Mouse (Mus musculus): ENCODE data around the gene Adad2.

The Adad2 gene

DNA sequence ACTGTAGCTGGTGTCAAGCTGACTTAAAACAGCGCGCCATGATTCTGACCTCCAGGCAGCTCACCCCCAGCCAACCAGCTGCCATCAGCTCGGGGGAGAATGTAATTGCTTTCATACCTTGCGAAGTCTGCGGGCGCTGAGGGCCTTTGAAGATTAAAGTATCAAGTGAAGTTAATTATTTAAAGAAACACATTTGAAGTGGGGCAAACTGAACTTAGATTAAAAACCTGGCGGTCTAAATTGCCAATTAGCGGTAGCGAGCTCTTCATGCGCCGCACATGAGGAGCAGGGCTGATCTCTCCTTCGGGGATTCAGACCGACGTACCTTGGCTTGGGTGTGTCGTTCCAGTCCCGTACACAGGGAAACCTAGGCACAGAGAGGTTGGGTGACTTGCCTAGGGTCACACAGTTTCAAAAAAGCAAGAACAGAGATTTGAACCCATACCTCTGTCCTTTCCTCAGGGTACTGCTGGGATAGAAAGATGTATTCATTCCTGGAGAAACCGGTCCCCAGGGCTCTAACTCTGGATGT is 31.9 kb downstream of the Adad2 start:
- no peak for DNase-seq

GRCm38 (mm10) chr8:119644981-119645597 is 32.5 kb downstream of the Adad2 start:
- DNase-seq, result no peak

DNA sequence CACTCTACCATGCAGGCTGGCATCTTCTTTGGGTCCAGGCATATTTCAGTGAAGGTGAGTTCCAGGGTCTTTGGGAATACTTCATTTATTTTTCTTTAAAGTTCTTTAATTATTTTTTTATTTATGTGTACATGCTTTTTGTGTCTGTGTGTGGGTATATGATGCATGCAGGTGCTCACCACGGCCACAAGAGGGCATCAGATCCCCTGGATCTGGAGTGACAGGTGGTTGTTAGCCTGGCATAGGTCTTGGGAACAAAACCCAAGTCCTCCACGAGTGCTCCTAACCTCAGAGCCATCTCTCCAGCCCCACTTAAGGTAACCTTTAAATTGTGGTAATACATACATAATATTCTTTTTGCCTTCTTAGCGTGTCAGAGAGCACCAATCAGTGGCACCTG is 33.6 kb downstream of the Adad2 start:
- DNase-seq, result no peak

- DNase-seq, result no peak
Measured at GRCm38 (mm10) chr8:119646846-119647245, 34.3 kb downstream of the Adad2 start.

GRCm38 (mm10) chr8:119651324-119651723 is 38.8 kb downstream of the Adad2 start:
- no peak for DNase-seq

GRCm38 (mm10) chr8:119656709-119657464 is 44.3 kb downstream of the Adad2 start:
- DNase-seq, result peak; percentile 87

- peak; percentile 85 for DNase-seq
Measured at GRCm38 (mm10) chr8:119661081-119661480, 48.5 kb downstream of the Adad2 start.

GRCm38 (mm10) chr8:119661892-119662291 is 49.3 kb downstream of the Adad2 start:
- DNase-seq, result peak; percentile 75

DNA sequence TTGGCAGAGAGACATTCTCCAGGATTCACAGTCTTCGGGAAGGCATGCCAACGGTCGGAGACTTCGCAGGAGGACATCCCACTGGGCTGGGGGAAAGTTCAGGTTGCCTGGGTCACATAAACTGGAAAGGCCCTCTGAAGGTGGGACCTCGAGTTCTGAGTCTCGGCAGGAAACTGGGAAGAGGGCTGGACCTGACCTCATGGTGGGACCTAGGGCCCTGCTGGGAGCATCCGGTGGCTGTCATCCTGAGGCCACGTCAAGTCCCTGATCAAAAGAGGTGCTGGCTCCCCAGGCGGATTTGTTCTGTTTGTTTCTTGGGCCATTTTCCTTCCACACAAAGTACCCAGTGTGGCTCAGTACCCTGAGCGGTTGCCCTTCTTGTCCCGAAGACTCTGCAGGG is 50.9 kb downstream of the Adad2 start:
- DNase-seq, result no peak

DNA sequence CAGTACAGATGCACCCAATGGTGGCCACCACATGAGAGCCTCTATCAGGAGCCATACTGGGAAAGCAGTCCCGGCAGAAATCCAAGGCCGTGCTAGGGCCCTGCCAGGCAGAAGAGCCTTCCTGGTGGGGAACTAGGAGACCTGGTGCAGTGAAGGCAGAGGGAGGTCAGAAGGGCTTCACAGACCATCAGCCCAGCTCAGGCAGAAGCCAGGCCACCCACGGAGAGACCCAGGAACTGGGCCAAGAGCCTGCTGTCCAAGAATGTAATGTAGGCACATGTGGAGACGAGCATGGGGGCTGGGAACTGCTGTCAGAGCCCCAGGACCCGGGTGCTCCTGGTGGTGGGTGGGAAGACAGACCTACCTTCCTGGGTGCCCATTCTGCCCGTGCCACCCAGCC is 52.7 kb downstream of the Adad2 start:
- no peak for DNase-seq

All from lung, postnatal 36 days (tissue).